Mouse (Mus musculus) cerebellum, postnatal 4 days (tissue): ENCODE data around the gene Zfyve9.

ENCODE experiments used
- DNase-seq, 2 experiments: peaks; one replicate each; pipeline ENCODE4 v3.0.0; 2022; ENCODE audit warnings: low spot score in 2 of 2, mixed read lengths in 1 of 2

The Zfyve9 gene

DNA sequence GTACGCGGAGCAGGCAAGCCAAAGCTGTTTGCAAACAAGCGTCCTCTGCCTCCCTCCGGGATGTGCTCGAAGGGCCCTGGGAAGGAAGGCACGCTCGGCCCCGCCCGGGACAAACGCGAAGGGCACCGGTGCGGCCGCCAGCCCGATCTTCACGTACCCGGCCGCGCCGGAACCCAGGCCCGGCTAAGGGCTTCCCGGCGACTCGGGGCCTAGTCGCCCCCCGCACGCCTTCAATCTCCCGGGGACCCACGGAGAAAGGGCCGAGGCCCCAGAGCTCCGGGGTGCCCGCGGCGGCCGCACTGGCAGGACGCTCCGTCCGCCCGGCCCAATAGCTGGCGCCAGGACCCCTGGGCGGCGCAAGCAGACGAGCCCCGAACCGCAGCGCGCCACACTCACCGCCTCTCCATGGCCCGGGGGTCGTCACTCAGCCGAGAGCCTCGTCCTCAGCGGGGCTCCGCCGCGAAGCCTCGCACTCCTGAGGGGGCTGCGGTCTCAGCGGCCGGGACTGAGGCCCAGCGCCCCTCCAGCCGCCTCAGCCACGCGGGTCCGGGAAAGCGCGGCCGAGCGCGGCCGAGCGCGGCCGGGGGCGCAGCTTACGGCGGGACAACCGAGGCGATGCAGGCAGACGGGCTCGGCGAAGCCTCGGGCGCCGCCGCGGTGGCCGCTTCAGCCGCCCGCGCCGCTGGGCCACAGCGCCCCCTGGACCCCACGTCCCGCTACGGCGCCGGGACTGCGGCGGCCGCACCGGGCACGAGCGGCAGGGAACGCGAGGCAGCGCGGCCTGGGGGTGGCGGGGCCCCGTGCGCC is at the start of gene Zfyve9:
TSS of gene Zfyve9 (minus strand) at position 742 of the 807 bp plus-strand sequence.
- peak; percentile 53 to 81 for DNase-seq

DNA sequence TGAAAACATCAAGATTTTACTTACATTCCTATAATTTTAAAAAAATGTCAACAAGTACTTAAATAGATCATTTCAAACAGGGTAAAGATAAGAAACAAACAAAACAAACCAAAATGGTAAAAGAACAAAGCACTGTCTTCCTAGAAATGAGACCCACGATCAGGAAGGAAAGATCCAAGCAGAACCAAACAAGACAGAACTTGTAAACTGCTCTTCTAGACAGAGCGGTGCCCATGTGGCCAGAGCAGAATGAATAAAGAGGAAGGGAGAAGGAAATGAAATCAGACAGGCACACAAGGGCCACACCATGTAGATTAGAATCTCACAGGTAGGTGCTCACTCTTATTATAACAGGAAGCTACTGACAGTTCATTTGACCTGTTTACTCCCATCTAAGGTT is 46.0 kb upstream of the Zfyve9 start:
- DNase-seq = no peak

DNA sequence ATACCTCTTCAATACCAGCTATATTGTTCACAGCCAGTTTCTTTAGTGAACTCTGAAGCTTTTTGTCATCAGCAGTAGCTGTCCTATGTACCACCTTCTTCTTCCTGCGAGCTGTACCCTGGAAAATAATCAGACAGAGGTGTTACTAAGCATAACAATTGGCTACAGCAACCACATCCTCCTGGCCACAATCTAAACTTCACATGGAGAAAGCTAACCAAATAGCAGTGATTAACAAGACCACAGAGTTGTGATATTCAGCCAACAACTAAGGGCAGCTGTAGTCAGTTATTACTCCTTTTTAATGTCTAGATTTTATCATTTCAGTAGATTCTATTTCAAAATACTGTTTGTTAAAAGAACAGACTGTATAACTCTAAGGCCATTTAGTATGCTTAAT is 45.5 kb upstream of the Zfyve9 start:
- no peak for DNase-seq

GRCm38 (mm10) chr4:108825677-108826076 is 45.1 kb upstream of the Zfyve9 start:
- DNase-seq = no peak

DNA sequence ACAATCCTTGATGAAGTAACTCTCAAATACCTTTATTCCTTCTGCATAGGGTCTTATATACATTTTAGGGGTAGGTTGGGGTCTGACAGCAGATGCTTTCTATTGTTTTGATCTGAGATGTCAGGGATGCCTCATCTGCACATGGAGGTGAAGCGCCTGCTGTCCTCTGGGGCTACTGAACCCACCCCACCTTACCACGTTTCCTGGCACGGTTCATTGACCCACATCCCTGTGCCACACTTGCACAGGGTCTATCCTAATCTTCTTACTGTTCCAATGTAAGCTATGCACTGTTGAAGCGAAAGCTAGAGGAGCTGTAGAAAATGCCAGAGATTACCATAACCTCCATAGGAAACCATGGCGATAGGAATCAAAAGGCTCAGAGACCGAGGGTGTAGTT is 31.0 kb upstream of the Zfyve9 start:
- DNase-seq = no peak

GRCm38 (mm10) chr4:108811142-108811541 is 30.5 kb upstream of the Zfyve9 start:
- DNase-seq = no peak

GRCm38 (mm10) chr4:108803535-108803934 is 22.9 kb upstream of the Zfyve9 start:
- DNase-seq = no peak

DNA sequence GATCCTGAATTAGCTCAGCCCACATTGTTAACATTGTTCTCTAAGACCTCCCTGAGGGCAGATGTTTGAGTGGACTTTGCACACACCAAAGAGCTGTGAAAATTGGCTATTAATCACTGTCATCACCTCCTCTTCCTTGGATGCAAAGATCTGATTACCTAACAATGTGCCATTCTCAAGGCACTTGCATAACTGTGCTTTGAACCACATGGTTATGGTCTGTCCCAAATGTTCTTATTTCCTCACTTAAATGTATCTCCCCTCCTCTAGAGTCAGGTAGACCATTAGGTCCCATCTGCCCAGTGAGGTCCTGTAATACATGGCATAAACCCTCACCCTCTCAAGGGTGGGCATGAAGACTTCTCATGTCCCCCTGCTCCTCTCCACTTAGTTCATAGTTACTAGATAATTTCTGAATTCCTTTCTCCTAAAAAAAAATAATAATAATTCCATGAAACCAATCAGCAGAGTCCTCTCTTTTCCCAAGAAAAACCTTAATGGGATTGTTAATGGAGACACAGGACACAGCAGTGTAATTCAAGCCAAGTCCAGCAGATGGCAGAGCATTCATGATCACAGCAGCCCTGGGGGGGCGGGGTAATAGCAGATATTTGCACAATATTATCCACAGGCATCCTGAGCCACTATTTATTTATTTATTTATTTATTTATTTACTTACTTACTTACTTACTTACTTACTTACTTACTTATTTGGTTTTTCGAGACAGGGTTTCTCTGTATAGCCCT is 17.7 kb upstream of the Zfyve9 start:
- DNase-seq = peak in 1 of 2 experiments; percentile 66

DNA sequence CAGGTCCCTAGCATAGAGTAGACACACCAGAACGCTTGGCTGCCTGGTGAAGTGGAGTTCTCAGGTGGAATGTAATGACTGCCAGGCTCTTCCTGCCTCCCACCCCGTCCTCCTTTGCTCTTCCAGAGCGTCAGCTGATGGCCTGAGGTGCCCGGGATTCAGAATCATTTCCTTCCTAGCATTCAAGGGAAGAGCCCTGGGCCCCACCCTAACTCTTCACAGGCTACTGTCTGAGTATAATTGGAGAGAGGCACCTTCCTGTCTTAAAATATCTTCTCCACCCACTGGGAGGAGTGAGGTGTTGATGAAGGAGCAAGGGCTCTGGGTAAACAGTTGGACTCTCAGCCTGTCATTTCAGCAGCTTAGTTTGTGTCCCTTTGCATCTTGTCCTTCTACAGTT is 16.1 kb upstream of the Zfyve9 start:
- no peak for DNase-seq

GRCm38 (mm10) chr4:108793941-108794340 is 13.3 kb upstream of the Zfyve9 start:
- no peak for DNase-seq

DNA sequence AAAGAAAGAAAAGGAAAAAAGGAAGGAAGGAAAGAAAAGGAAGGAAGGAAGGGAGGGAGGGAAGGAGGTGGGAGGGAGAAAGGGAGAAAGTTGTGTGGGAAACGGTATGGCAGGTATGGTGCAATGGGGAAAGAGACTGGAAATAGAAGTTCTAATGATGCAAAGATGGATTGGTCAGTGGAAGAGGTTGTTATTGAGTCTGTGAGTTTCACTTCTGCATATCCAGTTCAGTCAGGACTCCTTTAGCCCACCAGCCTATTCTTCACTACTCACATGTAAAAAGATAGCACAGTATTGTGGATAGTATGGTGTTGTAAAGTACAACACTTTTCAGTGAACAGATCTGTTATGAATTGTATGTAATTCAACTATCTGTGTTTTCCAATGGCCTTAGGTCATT is 9.9 kb upstream of the Zfyve9 start:
- no peak for DNase-seq

DNA sequence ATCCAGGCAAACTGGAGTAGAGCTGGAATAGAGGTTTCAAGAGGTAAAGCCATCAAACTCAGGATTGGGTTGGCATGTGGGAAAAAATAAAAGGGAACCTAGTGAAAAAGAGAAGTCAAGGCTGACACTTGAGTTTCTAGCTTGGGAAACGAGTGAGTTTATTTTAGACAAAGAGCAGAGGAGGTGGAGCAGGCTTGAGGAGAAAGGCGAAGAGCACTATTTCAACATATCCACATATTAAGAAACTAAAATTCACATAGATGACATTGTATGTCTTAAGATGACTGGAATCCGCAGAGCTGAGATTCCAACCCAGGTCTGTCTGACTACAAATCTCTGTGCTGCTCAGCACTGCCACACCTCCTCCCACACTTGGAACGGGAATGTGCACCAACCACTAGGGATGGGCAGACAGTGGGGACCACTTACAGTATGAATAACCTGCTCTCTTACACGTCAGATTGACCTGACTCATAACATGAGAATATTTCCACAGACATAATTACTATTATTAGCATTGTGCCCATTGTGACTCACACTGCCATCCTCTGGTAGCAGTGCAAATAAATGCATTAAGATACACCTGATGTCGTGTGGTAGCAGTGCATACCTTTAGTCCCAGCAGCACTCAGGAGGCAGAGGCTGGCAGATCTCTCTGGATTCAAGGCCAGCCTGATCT is 8.8 kb upstream of the Zfyve9 start:
- no peak for DNase-seq

GRCm38 (mm10) chr4:108782421-108783085 is 2.0 kb upstream of the Zfyve9 start:
- no peak for DNase-seq

DNA sequence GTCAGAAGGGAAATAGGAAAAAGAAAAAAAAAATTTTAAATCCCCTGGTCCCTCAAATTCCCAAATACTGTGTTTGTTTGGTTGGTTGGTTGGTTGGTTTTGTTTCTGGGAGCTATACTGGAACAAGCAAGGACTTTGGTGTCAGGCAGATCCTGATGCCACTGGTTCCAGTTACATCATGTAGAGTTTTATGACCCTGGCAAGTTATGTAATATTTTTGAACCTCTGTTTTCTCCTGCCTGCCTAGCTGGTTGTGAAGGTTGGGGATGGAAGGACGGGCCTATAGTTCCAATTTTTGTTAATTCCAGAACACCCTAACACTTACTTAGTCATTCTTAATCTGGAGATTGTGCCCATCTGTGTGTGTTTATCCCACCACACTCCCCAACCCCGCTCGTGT is 998 bp upstream of the Zfyve9 start:
- DNase-seq = no peak

DNA sequence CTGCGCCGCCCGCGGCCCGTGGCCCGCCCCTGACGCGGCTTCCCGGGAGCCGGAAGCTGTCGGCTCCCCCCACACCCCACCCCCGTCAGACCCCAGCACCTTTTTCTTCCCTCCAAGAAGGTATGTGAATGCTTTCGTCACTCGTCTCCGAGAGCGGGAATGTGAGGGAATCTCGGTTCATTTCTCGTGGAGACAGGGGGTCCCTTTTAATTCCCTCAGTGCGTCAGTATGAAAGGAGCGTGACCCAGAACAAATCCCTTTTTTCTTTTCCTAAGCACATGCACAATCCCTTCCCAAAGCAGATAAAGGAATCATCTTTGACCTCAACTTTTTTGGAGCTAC is 237 bp upstream of the Zfyve9 start:
- DNase-seq = no peak

- DNase-seq = no peak
Observed at GRCm38 (mm10) chr4:108779763-108780056, 888 bp downstream of the Zfyve9 start.

GRCm38 (mm10) chr4:108768527-108768926 is 12.1 kb downstream of the Zfyve9 start:
- DNase-seq = no peak

GRCm38 (mm10) chr4:108759583-108759982 is 21.0 kb downstream of the Zfyve9 start:
- no peak for DNase-seq

GRCm38 (mm10) chr4:108746160-108746873 is 34.3 kb downstream of the Zfyve9 start:
- DNase-seq = no peak

DNA sequence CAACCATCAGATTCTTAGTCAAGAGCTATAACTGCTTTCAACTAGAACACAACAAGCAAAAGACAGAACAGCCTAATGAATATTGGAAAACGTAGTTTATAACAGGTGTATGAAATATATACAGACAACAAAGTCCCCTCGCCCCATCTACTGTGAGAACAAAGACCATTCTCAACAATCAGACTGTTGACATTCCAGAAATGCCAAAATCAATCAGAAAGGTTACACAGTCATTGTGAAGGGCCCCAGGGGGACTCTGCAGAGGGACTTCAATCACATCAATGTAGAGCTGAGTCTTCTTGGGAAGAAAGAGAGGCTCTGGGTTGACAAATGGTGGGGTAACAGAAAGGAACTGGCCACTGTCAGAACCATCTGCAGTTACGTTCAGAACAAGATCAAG is 49.0 kb downstream of the Zfyve9 start:
- DNase-seq = no peak

GRCm38 (mm10) chr4:108730450-108730849 is 50.1 kb downstream of the Zfyve9 start:
- DNase-seq = no peak

GRCm38 (mm10) chr4:108724102-108724501 is 56.5 kb downstream of the Zfyve9 start:
- DNase-seq = no peak
